Mouse (Mus musculus) right cerebral cortex, postnatal 36 days (tissue): ENCODE measurements around the gene Fadd.

Experiments used
- DNase-seq, 2 experiments: peaks; one replicate each; pipeline ENCODE4 v3.0.0; 2022; ENCODE audit warnings: low spot score in 2 of 2, mixed read lengths in 1 of 2

Gene Fadd

GRCm38 (mm10) chr7:144577876-144578275 lies 4.4 kb downstream of the Fadd start:
- DNase-seq: peak; percentile 16 to 25

- DNase-seq: no peak
These were observed 10.0 kb downstream of the Fadd start for GRCm38 (mm10) chr7:144572234-144572633.

- DNase-seq: no peak
These were observed 10.7 kb downstream of the Fadd start for GRCm38 (mm10) chr7:144571598-144571997.

GRCm38 (mm10) chr7:144569428-144569827 lies 12.8 kb downstream of the Fadd start:
- no peak for DNase-seq

- no peak for DNase-seq
These were observed 14.2 kb downstream of the Fadd start for GRCm38 (mm10) chr7:144568091-144568490.

GRCm38 (mm10) chr7:144566921-144567682 lies 15.2 kb downstream of the Fadd start:
- no peak for DNase-seq

- DNase-seq: no peak
These were observed 18.7 kb downstream of the Fadd start for GRCm38 (mm10) chr7:144563456-144564155.

GRCm38 (mm10) chr7:144562016-144562415 lies 20.2 kb downstream of the Fadd start:
- DNase-seq: no peak

GRCm38 (mm10) chr7:144560594-144560993 lies 21.7 kb downstream of the Fadd start:
- DNase-seq: no peak

- DNase-seq: no peak
These were observed 23.7 kb downstream of the Fadd start for GRCm38 (mm10) chr7:144558552-144558951.

- no peak for DNase-seq
These were observed 28.2 kb downstream of the Fadd start for GRCm38 (mm10) chr7:144554123-144554472.

- peak; percentile 96 to 97 for DNase-seq
These were observed 28.8 kb downstream of the Fadd start, which contains the start of gene Ppfia1 for GRCm38 (mm10) chr7:144553237-144554122. Gene Ppfia1, minus strand, starts transcription at chr7:144553729.

GRCm38 (mm10) chr7:144552274-144552673 lies 30.0 kb downstream of the Fadd start:
- DNase-seq: no peak

GRCm38 (mm10) chr7:144550811-144551210 lies 31.5 kb downstream of the Fadd start:
- no peak for DNase-seq

- no peak for DNase-seq
These were observed 32.2 kb downstream of the Fadd start for GRCm38 (mm10) chr7:144549904-144550566.

- DNase-seq: no peak
These were observed 37.0 kb downstream of the Fadd start for GRCm38 (mm10) chr7:144545231-144545630.

GRCm38 (mm10) chr7:144541351-144541750 lies 40.9 kb downstream of the Fadd start:
- DNase-seq: no peak

- DNase-seq: no peak
These were observed 43.1 kb downstream of the Fadd start for GRCm38 (mm10) chr7:144539146-144539545.

GRCm38 (mm10) chr7:144538030-144538644 lies 44.1 kb downstream of the Fadd start:
- DNase-seq: no peak

GRCm38 (mm10) chr7:144536367-144536766 lies 45.9 kb downstream of the Fadd start:
- no peak for DNase-seq

- no peak for DNase-seq
These were observed 47.5 kb downstream of the Fadd start for GRCm38 (mm10) chr7:144534773-144535172.
